In the genomic region with DNA sequence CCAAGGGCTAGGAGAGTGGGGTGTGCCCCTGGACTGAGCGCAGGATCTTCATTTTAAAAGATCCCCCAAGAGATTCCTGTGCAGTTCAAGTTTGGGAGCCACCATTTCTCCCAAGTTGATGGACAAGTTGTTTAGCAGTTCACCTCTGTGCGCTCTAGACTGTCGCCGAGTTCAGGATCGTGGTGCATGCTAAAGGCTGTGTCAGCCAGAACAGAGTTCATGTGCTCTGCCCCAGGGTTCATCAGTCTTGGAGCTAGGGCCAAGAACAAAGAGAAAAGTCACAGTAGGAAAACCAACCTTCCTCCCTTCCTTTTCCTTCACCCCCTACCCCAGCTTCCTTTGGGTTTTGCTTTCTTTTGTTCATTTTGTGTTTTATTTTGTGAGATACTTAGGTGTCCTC, we compare ENCODE assay signal across 24 mouse cellular contexts. TPM values are rescaled to one million over a fixed set of nuclear protein-coding genes. Genes with fewer than 3 reads are reported as not detected.
DNase-seq lines count a peak whose midpoint lies in the region; ATAC-seq and TF ChIP-seq lines count a peak whose summit lies in the region.
"Had no signal": no experiment of that assay in that cellular context is flagged by ENCODE, and none has a peak within 500 bp of the region (broad histone marks: within the 10 kb centered on the region; RNA-seq: fewer than 3 reads in every experiment).

No protein-coding gene starts in this region.

- H3K4me2 ChIP-seq in kidney, embryonic 16.5 days (replicated peaks; ENCODE audit: low read depth, low read length), result no peak overlapping the region
- H3K4me2 ChIP-seq: forebrain, embryonic 13.5 days; heart, embryonic 12.5 days; heart, embryonic 15.5 days; hindbrain, embryonic 13.5 days had no signal

- H3K27ac ChIP-seq in kidney, adult 2 months (ENCODE audit: insufficient read depth, low read depth, low read length), result no peak overlapping the region
- H3K27ac ChIP-seq in kidney, embryonic 16.5 days (ENCODE audit: low read length), result no peak overlapping the region
- H3K27ac ChIP-seq: forebrain, embryonic 10.5 days; forebrain, embryonic 13.5 days; heart, embryonic 15.5 days; hindbrain, embryonic 10.5 days; hindbrain, embryonic 13.5 days had no signal

- no peaks in the 10 kb centered on the region for H3K9me3 ChIP-seq in kidney, embryonic 16.5 days (ENCODE audit: low read length)
- H3K9me3 ChIP-seq: forebrain, embryonic 13.5 days; heart, embryonic 15.5 days; hindbrain, embryonic 10.5 days; hindbrain, embryonic 13.5 days had no signal

- no peak for TF ChIP-seq CTCF in kidney, adult 2 months (conservative IDR thresholded peaks at IDR 0.05; ENCODE audit: insufficient read depth, insufficient read length, low read depth, low read length)

- TF ChIP-seq POLR2A in kidney, adult 2 months (IDR thresholded peaks at IDR 0.05; ENCODE audit: low read depth, low read length), result no peak

- no peaks in the 10 kb centered on the region for H3K4me1 ChIP-seq in kidney, adult 2 months (ENCODE audit: control insufficient read depth, insufficient read depth, low read length)
- H3K4me1 ChIP-seq in kidney, embryonic 16.5 days (ENCODE audit: insufficient read depth, low read length), result no peaks in the 10 kb centered on the region
- H3K4me1 ChIP-seq: forebrain, embryonic 13.5 days; heart, embryonic 12.5 days; heart, embryonic 15.5 days; hindbrain, embryonic 13.5 days had no signal

- H3K27me3 ChIP-seq in kidney, adult 2 months (replicated peaks; ENCODE audit: control insufficient read depth, insufficient read depth, low read length), result no peaks in the 10 kb centered on the region
- no peaks in the 10 kb centered on the region for H3K27me3 ChIP-seq in kidney, embryonic 16.5 days (ENCODE audit: insufficient read depth, low read length)
- H3K27me3 ChIP-seq: forebrain, embryonic 13.5 days; heart, embryonic 12.5 days; heart, embryonic 15.5 days; hindbrain, embryonic 13.5 days had no signal

- peak; percentile 61 for DNase-seq in heart, adult 11 months
- no peak for DNase-seq in heart, adult 9 months (ENCODE audit: low spot score in 2 of 2)
- peak; percentile 66 for DNase-seq in kidney, adult 2 months
- DNase-seq in kidney, postnatal 14 days, result peak; percentile 30
- DNase-seq in adrenal gland, postnatal 4 days (ENCODE audit: low spot score in 2 of 2), result no peak
- DNase-seq: adrenal gland, adult 8-10 months; adrenal gland, postnatal 25 days; cerebellum, adult 18-20 months; cerebellum, adult 9-10 months; cerebellum, postnatal 14 days; gastrocnemius, postnatal 10 days; gastrocnemius, postnatal 36 days; heart, postnatal 10 days; heart, postnatal 36 days had no signal

- no peak overlapping the region for H3K4me3 ChIP-seq in kidney, adult 2 months (ENCODE audit: insufficient read depth, low read depth, low read length)
- H3K4me3 ChIP-seq in kidney, embryonic 16.5 days (ENCODE audit: low read length), result no peak overlapping the region
- H3K4me3 ChIP-seq: forebrain, embryonic 10.5 days; forebrain, embryonic 13.5 days; heart, embryonic 12.5 days; heart, embryonic 15.5 days; hindbrain, embryonic 10.5 days; hindbrain, embryonic 13.5 days had no signal

- no peaks in the 10 kb centered on the region for H3K36me3 ChIP-seq in kidney, adult 2 months (ENCODE audit: control insufficient read depth, insufficient read depth, low read length)
- H3K36me3 ChIP-seq in kidney, embryonic 16.5 days (ENCODE audit: insufficient read depth, low read length), result no peaks in the 10 kb centered on the region
- H3K36me3 ChIP-seq: forebrain, embryonic 10.5 days; heart, embryonic 12.5 days; heart, embryonic 15.5 days; hindbrain, embryonic 10.5 days; hindbrain, embryonic 13.5 days had no signal

- no peak for ATAC-seq in kidney, embryonic 16.5 days (ENCODE audit: low FRiP score, low TSS enrichment)
- ATAC-seq: activated CD4-positive, CD25-positive, alpha-beta regulatory T cell, adult 4 months; forebrain, embryonic 13.5 days; forebrain, embryonic 16.5 days; hindbrain, embryonic 16.5 days had no signal

- H3K9ac ChIP-seq in kidney, embryonic 16.5 days (replicated peaks; ENCODE audit: low read length), result no peak overlapping the region
- H3K9ac ChIP-seq: forebrain, embryonic 13.5 days; heart, embryonic 12.5 days; heart, embryonic 15.5 days; hindbrain, embryonic 13.5 days had no signal

- 52% methylated on average over 5 of the region's 5 CpGs for WGBS in kidney, adult 2 months
- 80% methylated on average over 5 of the region's 5 CpGs for WGBS in kidney, embryonic 16.5 days

RNA-seq across cellular contexts. Expression of gene Morc2a, which starts 42.5 kb away (rescaled TPM):
- 8.6 and 9.2 TPM in 2 replicates for polyA plus RNA-seq in kidney, adult 2 months (2012; rRNA removed)
- polyA plus RNA-seq in kidney, embryonic 16.5 days (2015; fragmentation: Nextera tagmentation; extraction: Ambion mirVana), result 27.5 and 31.2 TPM in 2 replicates
- total RNA-seq in adrenal gland, postnatal 4 days (2021), result 10 to 100 TPM; 57.1 to 68.6 TPM

Comparison
In these comparisons a context has a peak if more than half of its experiments do, and no peak if none do; other contexts are left out.
1. DNase-seq: peak in heart, adult 11 months (single experiment), kidney, adult 2 months (single experiment) and kidney, postnatal 14 days (single experiment); none in heart, adult 9 months (0 of 2) and adrenal gland, postnatal 4 days (0 of 2).